Mouse (Mus musculus): ENCODE data around the gene Card19.

DNA sequence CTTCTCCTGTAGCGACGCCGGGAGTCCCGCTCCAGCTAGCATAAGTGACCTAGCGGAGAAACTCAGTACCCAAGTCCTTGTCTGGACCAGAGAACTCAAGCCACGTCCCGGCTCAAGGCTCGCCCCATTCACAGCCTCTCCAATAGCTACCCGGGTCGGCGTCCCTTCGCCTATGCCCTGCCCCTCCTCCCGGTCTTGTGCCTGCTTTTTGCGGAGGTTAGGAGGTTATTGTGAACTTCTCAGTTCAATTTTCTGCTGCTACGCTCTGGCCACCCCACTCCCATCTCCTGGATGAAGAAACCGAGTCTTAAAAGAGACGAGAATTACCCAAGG, 349 bp upstream of the Card19 start:
- no peak for TF ChIP-seq CTCF (IDR thresholded peaks at IDR 0.05; ENCODE audit: low read depth)
- no peak for TF ChIP-seq EP300 (IDR thresholded peaks at IDR 0.05; ENCODE audit: low read depth)
